Mouse (Mus musculus): Measurements from ENCODE around the gene Zdhhc8. TPM values are rescaled to one million over a fixed set of nuclear protein-coding genes. Genes with fewer than 3 reads are reported as not detected.

The Zdhhc8 gene
- polyA plus RNA-seq, 2 experiments = 0.88 to 2.9 TPM

DNA sequence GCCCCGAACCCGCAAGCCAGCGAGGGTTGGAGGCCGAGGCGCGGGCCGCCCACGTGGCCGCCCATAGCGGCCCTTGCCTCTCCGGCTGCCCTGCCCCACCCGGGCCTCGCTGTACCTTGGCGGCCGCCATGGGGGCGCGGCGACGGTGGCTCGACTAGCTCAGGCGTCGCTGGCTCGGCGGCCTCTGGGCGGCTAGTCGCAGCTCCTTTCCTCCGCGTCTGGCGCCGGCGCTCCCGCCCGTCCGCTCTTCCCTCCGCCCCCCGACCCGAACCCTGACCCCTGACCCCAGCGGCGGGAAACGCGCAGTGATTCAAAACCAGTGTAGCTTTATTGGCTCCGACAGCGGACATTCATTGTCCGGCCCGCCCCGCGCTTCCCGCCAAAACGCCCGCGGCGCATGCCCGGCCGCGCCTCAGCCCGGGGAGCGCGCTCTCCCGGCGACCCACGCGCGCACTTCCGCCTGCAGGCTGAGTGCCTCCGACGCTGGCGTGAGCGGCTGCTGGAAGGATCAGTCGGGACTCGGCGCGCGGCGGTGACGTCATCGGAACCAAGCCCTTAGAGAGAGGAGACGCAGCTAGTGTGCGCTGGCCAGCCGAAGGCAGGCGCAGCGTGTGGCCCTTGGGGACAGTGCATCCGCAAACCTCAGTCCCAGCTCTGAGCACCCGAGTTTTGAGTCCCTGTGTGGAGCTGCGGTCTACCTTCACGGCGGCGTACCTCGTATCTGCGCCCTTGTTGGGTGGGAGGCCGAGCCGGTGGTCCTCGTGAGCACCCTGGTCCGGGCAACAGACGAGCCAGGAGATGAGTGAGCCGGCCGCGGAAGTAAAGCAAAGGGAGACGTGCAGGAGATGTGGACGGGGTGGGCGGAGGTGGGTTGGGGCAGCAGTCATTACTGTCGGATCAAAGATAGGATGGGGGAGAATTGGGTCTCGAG is 13.8 kb upstream of the Zdhhc8 start, which contains the start of the genes Trmt2a and Ranbp1:
Gene Trmt2a (plus strand): TSS at position 247 of the 931 bp plus-strand sequence.
Gene Ranbp1 (minus strand): TSS at position 300 of the 931 bp plus-strand sequence.
- peak; percentile 93 for ATAC-seq (ENCODE audit: insufficient read depth)
- H3K27ac ChIP-seq = peak within 1 kb of the TSS; percentile 81
- H3K4me1 ChIP-seq (replicated peaks; ENCODE audit: control insufficient read depth in 2 of 2, insufficient read depth in 2 of 2, low read length in 1 of 2) = peaks cover 8 to 20% of the 10 kb centered on the region in 2 experiments
- 0 out of 2 replicates have a peak, but pooled peaks have one; percentile 27 for TF ChIP-seq CTCF (IDR thresholded peaks at IDR 0.05; ENCODE audit: low read depth)
- TF ChIP-seq EP300 (IDR thresholded peaks at IDR 0.05; ENCODE audit: low read depth) = peak; percentile 64
- H3K4me2 ChIP-seq (ENCODE audit: low read depth) = peak within 1 kb of the TSS; percentile 92
- peak within 1 kb of the TSS; percentile 92 for H3K9ac ChIP-seq (replicated peaks)
- under 1% methylated on average over 98 of the region's 102 CpGs for WGBS (ENCODE audit: insufficient replicate concordance)
- peak within 1 kb of the TSS; percentile 80 to 99 for H3K4me3 ChIP-seq (ENCODE audit: insufficient read depth in 1 of 2, low read depth in 2 of 2, low read length in 2 of 2)
- H3K27me3 ChIP-seq (ENCODE audit: control insufficient read depth, insufficient read depth, low read length) = no peaks in the 10 kb centered on the region
- peak; percentile 96 to 97 (median 97) for DNase-seq (ENCODE audit: low read depth in 3 of 3, low spot score in 3 of 3)
- H3K36me3 ChIP-seq (replicated peaks; ENCODE audit: control insufficient read depth, insufficient read depth, low read depth) = peaks cover 71% of the 10 kb centered on the region
- H3K9me3 ChIP-seq (ENCODE audit: control insufficient read depth, low read length) = no peaks in the 10 kb centered on the region

DNA sequence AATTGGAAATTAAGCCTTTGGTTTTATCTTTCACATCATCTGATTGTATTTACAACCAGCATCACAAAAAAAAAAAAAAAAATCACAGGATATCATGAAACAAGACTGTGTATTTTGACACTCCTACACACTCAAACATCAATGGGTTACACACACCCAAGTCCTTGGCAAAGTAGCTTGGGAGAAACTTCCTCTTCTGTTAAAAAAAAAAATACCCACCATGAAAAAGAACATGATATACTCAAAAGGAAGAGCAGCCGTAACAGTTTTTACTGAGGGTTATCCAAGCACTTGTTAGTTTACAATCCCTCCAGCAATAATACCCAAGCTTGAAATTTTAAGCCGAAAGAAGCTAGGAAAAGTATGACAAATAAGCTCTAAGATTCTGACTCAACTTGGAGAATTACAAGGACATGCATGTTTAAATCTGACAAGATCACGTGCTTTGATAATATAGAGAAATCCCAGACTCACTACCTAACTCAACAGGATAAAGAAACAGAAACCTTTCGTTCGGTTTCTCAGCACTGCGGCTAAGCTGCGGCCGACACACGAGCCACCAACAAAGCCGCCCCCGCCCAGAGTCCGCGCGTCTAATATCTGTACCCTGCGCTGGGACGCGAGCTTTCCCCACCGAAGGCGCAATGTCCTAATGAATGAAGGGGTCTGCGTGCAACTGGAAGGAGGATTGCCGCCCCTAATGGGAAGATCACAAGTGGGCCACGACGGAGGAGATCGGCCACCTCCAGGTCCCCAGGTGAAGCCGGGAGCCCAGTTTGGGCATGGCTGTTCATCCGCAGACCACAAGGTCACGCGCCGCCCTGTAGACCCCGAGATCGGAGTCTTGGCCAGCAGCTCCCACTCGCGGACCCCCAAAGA is 12.8 kb upstream of the Zdhhc8 start:
- H3K4me3 ChIP-seq (ENCODE audit: insufficient read depth in 1 of 2, low read depth in 2 of 2, low read length in 2 of 2) = peak overlapping the region; percentile 80 to 99
- ATAC-seq (ENCODE audit: insufficient read depth) = no peak
- TF ChIP-seq CTCF (IDR thresholded peaks at IDR 0.05; ENCODE audit: low read depth) = no peak; the same call in 1 of the 2 replicates
- no peak for TF ChIP-seq EP300 (IDR thresholded peaks at IDR 0.05; ENCODE audit: low read depth)
- H3K9ac ChIP-seq (replicated peaks) = peak overlapping the region; percentile 89
- peak overlapping the region; percentile 54 for H3K27ac ChIP-seq
- WGBS (ENCODE audit: insufficient replicate concordance) = under 1% methylated on average over 33 of the region's 33 CpGs
- no peaks in the 10 kb centered on the region for H3K27me3 ChIP-seq (ENCODE audit: control insufficient read depth, insufficient read depth, low read length)
- H3K36me3 ChIP-seq (replicated peaks; ENCODE audit: control insufficient read depth, insufficient read depth, low read depth) = peaks cover 71% of the 10 kb centered on the region
- H3K4me1 ChIP-seq (replicated peaks; ENCODE audit: control insufficient read depth in 2 of 2, insufficient read depth in 2 of 2, low read length in 1 of 2) = peaks cover 8 to 20% of the 10 kb centered on the region in 2 experiments
- peak in 1 of 3 experiments; percentile 27 for DNase-seq (ENCODE audit: low read depth in 3 of 3, low spot score in 3 of 3)
- H3K4me2 ChIP-seq (ENCODE audit: low read depth) = peak overlapping the region; percentile 92
- no peaks in the 10 kb centered on the region for H3K9me3 ChIP-seq (ENCODE audit: control insufficient read depth, low read length)

DNA sequence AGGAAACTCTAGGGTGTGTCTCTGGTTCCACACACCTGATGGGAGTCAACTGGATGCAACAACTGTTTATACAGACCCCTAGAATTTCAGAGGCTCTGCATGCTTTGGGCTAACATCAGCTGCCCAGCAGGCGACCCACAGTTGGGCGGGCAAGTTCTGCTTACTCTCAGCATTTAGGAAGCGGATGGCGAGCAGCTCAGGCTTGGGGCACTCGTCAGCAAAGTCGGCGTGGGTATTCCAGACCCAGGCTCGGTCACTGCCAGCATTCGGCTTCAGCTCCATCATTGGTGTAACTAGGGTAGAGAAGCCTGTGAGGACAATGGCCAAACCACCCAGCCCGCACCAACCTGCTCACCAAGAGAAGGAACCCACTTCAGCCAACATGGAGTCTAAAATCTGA is 6.6 kb upstream of the Zdhhc8 start:
- WGBS (ENCODE audit: insufficient replicate concordance) = 82% methylated on average over 10 of the region's 10 CpGs
- Histone ChIP-seq H3K4me1 (replicated peaks; ENCODE audit: control insufficient read depth in 2 of 2, insufficient read depth in 2 of 2, low read length in 1 of 2) (peaks cover 1 to 7% of the 10 kb centered on the region in 2 experiments), H3K9ac (replicated peaks) (no peak overlapping the region), H3K27me3 (ENCODE audit: control insufficient read depth, insufficient read depth, low read length) (no peaks in the 10 kb centered on the region), H3K4me3 (ENCODE audit: insufficient read depth in 1 of 2, low read depth in 2 of 2, low read length in 2 of 2) (no peak overlapping the region), H3K9me3 (ENCODE audit: control insufficient read depth, low read length) (no peaks in the 10 kb centered on the region), H3K36me3 (replicated peaks; ENCODE audit: control insufficient read depth, insufficient read depth, low read depth) (peaks cover 82% of the 10 kb centered on the region), H3K4me2 (ENCODE audit: low read depth) (no peak overlapping the region), H3K27ac (no peak overlapping the region)
- no peak for DNase-seq (ENCODE audit: low read depth in 3 of 3, low spot score in 3 of 3)
- no peak for ATAC-seq (ENCODE audit: insufficient read depth)
- no peak for TF ChIP-seq EP300 (IDR thresholded peaks at IDR 0.05; ENCODE audit: low read depth)
- TF ChIP-seq CTCF (IDR thresholded peaks at IDR 0.05; ENCODE audit: low read depth) = no peak

DNA sequence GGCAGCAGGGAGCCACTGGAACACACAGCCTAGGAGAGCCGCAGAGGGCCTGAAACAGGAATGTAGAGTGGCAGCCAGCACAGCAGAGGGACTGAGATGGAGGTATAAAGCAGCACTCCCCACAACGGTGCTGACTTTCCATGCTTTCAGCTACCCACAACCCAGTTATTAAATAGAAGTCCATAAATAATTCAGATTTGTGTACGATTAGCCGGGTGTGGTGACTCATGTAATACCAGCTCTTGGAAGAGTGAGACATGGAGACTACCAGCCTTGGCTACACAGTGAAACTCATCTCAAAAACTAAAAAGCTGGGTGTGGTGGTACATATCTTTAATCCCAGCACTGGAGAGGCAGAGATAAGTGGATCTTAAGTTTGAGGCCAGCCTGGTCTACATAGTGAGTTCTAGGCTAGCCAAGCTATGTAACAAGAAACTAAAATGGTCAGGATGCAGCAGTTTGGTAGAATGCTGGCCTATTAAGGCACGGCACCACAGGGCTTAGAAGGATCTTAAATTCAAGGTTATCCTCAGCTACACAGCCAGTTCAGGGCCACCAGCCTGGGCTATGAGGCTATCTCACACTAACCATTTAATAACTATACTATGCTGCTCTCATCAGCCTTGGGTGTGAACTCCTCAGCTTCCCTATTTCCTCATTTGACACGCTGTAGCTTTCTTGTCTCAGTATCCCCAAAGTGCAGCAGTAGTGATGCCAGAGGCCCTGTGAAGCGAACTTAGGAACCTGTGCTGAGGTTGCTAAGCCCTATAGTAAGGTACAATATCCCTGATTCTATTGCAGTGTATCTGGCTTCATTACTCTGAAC is 2.0 kb upstream of the Zdhhc8 start:
- Histone ChIP-seq H3K4me2 (ENCODE audit: low read depth) (no peak overlapping the region), H3K27me3 (ENCODE audit: control insufficient read depth, insufficient read depth, low read length) (peaks cover 24% of the 10 kb centered on the region), H3K4me1 (replicated peaks; ENCODE audit: control insufficient read depth in 2 of 2, insufficient read depth in 2 of 2, low read length in 1 of 2) (peaks cover 3 to 15% of the 10 kb centered on the region in 2 experiments; a peak in 3 of 4 replicates), H3K9ac (replicated peaks) (no peak overlapping the region), H3K36me3 (replicated peaks; ENCODE audit: control insufficient read depth, insufficient read depth, low read depth) (peaks cover 36% of the 10 kb centered on the region), H3K9me3 (ENCODE audit: control insufficient read depth, low read length) (no peaks in the 10 kb centered on the region), H3K4me3 (ENCODE audit: insufficient read depth in 1 of 2, low read depth in 2 of 2, low read length in 2 of 2) (no peak overlapping the region), H3K27ac (no peak overlapping the region)
- 63% methylated on average over 7 of the region's 7 CpGs for WGBS (ENCODE audit: insufficient replicate concordance)
- no peak for DNase-seq (ENCODE audit: low read depth in 3 of 3, low spot score in 3 of 3)
- peak; percentile 43; the same call in 1 of the 2 replicates for ATAC-seq (ENCODE audit: insufficient read depth)
- TF ChIP-seq CTCF (IDR thresholded peaks at IDR 0.05; ENCODE audit: low read depth) = no peak
- TF ChIP-seq EP300 (IDR thresholded peaks at IDR 0.05; ENCODE audit: low read depth) = no peak
